Mouse (Mus musculus) spleen, postnatal 36 days (tissue): ENCODE measurements around the gene Snx30.
"Not testable (repeated sequence)": the region's sequence is repeated elsewhere in the genome, so short reads cannot be mapped to it uniquely, and the experiment has no call there.

Source experiments
- DNase-seq, 2 experiments: peaks; one replicate each; pipeline ENCODE4 v3.0.0; 2022; ENCODE audit warnings: low spot score in 2 of 2, mixed read lengths in 1 of 2

Snx30 gene

DNA sequence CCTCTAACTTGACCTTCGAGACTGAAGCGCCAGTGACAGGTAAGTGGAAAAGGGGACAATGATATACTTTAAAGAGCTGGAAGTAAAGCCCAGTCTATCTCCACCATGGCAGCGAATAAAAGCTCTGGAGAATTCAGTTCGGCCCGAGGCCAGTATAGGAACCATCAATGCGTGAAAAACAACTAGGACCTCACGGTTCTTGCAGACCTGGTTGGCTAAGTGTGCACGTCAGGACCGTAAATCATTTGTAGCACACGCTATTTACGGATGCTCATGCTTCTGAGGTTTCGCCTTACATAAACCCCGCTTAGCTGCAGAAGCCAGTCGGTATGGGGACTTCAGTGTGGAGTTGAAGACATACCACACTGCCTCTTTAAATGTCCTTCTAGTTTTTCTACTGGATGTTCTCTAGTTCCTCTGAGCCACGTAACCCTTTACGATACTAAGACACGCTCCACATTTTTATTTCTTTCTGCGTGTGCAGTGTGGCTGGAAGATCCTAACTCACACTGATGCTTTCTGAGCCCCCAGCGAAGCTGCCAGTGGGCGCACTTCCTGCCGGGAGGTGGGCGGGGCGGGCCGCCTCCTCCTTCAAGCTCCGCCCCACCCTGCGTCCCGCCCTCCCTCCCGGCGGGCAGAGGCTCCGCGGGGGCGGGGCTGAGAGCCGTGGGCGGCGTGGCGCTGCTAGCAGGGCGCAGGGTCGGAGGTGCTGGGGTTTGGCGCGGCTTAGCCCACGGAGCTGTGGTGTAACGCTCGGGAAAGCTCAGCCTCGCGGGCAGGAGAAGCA, at the start of gene Snx30:
Gene Snx30 (plus strand): TSS at position 660 of the 787 bp plus-strand sequence.
- peak; percentile 92 for DNase-seq

DNA sequence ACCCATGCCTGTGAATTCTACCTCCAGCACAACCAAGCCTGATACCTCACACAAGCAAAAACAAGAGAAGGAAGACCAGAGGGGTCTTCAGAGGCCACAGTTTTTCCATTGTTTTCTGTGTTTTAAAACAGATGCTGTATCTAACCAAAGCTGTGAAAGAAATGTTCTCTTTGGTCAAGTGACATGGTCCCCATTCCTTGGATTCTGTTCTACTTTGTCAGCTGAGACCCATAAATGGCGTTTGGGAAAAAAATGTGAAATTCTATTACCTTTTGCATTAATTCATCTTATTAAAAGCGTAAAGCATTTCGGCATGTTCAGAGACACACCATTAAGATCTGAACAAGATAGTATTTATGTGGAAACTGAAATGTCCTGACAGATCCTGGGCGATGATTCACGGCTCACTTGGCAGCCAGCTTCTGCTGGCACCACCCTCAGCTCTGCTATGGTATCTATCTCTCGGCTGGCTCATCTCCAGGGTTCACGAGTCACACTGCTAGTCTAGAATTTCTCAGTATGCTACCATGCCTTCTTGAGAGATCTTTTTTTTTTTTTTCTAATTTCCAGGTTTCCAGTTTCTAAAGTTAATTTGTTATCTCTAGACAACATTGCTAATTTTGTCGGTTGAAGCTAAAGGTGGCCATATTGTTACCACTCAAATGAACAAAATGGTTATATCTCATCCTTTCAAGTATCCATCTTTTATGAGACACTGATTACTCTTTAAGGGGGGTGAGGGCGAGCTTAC, 49.1 kb upstream of the Snx30 start:
- DNase-seq = no peak

DNA sequence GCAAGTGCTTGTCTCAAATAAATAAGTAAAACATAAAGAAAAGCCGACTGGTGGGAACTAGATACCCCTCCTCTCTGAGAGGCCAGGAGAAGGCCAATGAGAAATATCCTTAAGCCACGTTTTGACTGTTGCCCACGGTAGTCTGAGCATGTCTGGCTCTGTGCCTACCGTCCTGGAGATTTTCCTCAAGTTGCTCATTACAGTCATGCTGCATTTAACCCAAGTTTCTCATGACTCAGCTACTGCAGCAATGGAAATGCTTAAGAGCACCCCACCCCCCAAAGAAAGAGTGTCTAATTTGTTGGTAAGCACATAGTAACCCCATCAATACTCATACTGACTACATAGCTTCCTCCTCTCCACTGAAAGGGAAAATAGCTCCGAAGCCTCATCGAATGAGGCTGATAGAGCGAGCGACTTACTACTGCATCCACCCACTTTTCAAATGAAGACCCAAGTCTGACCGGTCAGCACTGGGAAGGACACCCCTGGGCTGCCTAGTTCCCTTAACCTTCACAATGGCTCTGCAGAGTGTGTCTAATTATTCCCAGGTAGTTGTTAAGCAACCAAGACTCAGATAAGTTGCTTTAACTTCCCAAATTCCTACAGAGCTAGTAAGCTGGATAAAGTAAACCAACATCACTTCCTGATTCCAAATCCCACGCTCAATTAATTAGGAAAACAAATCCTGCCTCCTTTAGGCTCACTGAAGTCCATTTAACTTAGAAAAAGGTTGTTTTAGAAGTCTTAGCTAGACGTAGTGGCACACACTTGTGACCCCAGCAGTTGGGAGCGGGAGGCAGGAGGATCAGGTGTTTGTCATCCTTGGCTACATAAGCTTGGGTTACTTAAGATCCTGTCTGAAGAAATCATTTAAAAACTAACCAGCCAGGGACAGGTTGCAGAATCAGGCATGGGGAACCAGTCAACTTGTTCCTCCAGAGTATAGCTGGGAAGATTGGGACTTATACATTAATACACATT, 47.9 kb upstream of the Snx30 start:
- no peak for DNase-seq

DNA sequence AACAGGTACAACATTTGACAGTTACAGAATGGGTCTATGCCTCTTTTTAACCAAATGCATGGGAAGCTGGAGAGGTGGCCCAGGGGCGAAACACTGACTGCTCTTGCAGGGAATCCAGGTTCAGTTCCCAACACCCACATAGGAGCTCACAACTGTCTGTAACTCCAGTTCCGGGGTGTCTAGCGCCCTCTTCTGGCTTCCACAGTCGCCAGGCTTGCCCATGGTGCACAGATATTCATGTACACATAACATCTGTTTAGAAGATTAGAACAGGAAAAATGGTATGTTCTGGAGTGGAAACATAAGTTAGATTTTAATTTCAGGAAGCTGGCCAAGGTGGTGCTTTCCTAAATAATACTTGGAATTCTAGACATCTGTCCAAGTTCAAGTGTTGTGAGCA, 45.6 kb upstream of the Snx30 start:
- DNase-seq = no peak

DNA sequence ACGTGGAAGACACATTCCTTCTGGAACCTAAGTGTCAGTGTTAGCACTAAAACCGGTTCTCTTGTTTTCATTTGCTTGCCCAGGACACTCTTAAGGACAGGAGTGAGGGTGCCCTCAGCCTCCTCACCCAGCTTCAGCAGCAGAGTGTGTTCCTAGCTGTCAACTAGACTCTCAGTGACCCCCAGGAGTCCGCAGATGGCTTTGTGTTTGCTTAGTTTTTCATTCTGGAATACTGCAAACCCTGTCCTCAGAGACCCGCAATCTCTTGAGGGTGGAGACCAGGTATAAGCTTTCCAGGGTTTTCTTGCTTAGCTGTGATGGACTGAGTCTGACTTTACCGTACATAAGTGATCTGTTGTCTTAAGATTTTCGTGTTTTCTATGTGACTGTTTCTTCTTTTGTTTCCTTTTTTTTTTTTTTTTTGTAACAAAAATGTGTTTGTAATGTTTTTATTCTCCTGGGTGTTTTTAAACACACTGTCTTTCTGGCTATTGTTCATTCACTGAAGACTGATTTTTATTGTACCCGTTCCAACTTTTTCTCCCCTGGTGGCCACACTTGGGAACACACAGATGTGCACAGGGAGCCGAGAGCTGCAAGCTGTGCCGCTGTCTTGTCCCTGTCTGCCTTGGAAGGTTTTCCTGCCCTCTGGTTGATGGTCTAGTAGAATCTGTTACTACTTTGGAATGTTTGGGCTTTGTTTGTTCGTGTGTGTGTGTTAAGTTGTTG, 44.8 kb upstream of the Snx30 start:
- no peak for DNase-seq

DNA sequence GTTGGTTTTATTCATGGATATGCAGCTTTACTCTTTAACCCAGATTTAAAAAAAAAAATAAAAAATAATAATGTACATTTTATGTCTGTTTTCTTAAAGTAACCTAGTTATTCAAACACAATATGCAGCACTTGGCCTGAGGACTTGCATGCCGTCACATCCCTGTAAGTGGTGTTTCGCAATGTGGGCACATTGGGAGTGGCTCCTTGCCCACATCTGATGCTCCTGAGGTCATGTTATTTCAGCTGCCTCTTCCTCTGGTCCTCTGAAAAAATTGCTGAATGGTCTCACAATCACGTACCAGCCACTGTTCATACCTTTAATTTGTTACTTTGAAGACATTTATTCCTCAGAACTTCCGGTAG, 44.3 kb upstream of the Snx30 start:
- no peak for DNase-seq

DNA sequence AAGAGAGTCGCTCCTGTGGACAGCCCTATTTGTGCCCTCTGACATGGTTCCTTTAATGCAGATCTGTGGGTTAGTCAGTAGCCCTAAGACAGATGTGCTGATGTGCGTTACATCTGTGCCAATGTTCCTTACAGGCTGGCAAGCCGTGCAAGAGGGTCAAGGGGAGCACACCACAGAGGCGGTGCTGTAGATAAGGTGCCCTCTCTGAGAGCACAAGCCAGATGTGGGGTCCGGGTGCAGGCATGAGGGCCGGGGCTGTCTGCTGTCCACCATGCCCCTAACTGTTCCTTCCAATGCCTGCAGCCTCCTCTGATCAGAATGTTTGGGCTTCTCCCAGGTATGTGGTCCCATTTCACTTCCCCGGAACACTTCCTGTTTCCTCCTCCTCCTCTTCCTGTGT, 40.7 kb upstream of the Snx30 start:
- no peak for DNase-seq

DNA sequence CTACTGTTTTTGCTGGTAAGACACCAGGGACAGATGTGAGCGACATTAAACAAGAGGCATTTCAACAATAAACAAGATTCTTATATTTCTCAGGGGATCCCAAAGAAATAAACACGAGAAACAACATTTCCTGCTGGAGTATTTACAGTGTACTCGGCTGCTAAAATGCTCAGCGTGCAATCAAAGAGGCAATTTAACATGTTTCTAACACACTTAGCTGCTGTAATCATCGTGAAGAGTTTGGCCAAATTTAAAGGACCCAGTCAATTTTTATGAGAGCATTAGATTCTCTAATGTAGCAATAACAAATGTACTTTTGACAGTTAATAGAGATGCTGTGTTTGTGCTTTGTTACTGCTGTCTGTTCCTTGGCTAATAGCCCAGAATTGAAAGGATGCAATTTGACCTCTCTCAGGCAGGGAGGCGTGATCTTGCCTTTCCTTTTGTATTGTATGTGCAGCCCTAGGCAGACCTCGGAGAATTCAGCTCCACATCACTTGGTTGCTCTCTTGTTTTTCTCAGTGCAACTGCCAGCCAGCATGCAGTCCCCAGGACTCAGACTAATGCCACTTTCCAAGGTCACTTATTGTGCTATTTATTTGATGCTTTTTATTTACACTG, 40.1 kb upstream of the Snx30 start:
- DNase-seq = no peak

DNA sequence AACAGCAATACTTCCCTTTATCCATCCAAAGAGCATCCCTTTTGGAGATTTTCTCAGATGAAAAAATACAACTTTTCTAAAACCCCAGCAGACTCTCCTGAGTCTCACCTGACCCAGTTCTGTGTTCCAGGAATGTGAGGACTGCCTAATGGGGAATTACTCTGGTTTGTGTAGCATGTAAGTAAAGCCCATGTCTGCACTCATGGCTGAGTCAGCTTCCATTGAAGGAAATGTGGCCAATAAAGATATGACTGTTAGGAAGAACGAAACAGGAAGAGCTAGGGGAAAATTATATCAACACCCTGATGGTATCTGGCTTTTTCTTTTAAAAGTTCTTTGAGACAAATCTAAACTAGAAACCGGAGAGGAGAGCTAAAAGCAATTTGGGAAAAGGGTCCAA, 37.9 kb upstream of the Snx30 start:
- DNase-seq = no peak

DNA sequence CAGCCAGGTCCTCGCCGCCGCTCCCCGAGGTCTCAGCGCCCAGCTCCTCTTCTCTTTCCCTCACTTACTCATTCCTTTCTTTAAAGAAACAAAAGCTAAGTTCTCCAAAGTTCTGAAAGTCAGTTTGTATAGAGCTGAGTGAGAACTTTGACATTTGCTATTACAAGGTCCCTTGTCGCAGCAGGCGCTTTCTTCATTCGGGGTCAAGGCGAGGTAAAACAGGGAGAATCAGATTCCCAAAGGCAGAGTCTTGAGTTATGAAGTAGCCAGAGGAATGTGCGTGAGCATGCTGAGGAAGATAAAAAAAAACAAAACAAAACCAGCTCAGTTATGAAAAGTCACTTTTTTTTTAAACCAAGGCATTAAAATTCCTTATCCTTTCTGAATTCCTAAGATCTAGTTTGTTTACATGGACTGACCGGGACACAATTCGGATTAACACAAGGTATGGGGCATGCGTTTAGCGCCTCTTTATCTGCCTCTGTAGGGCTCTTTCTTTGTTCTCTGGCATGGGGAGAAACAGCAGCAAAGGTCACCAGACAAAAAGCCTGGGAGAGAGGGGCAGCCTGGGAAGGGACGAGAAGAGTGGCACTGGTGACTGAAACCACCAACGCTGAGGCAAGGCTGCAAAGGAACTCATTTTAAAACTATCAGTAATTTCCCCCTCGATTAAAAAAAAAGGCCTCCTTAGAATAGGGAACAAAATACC, 33.3 kb upstream of the Snx30 start:
- no peak for DNase-seq

DNA sequence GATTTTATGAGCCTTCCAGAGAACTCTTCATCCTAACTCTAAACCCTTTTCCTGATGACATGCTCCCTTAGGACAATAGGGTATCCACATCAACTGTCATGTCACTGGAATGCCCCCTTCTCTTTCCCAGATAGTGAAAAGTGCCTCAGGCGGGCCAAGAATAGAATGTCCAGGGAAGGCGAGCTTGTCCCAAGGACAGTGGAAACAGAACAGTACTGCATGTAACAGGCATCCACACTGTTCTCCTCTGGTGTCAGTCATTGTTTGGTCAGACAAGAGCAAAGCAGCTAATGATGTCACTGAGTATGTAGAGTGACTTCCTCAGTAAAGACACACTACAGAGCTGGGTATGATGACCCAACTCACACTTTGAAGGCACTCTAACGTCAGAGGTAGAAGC, 27.8 kb upstream of the Snx30 start:
- no peak for DNase-seq

DNA sequence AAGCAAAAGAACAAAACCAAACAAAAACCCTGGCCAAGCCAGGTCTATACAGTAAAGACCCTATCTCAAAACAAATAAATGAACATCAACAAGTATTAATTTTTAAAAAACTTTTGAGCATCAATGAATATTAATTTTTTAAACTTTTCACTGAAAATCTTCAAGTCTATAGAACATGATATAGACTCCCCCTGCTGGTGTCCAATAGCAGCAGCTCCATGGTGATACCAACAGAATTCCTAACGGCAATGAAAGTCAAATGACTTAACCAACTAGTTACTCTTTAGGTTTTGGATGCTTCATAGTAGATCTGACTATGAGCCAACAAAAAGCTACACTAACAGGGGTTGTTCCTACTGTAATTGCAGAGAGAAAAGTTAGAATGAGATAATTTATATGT, 25.1 kb upstream of the Snx30 start:
- no peak for DNase-seq

DNA sequence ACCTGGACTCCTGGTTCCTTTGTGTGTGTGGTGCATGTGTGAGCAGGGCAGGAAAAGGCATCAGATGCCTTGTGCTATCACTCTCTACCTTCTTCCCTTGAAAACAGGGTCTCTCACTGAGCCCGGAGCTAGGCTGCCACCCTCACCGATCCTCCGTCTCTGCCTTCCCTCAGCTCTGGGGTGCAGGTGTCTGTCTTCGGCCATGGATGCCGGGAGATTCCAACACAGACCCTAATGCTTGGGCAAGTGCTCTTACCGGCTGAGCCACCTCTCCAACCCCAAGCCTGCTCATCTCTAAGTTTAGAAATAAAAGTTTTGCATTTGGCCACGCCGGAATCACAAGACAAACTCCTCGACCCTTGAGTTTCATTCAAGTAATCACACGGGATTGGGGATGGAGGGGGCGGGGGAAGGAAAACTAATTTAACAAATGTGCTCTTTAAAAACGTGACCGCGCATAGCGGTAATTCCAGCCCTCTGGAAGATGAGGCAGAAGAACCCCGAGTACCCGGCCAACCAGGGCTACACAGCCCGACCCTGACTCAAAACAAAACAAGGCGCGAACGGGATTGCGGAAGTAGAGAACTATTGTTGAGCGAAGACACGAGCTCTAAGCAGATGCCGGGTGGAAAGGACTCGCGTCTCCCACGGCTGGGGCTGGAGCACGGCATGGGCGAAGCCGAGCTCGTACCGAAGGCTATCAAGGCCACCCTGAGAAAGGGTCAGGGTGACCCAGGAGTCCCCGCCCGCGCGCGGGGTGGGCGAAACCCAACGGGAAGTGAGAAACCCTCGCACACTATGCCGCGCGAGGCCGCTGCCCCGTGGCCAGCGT, 22.6 kb upstream of the Snx30 start:
- DNase-seq = peak in 1 of 2 experiments; percentile 56

DNA sequence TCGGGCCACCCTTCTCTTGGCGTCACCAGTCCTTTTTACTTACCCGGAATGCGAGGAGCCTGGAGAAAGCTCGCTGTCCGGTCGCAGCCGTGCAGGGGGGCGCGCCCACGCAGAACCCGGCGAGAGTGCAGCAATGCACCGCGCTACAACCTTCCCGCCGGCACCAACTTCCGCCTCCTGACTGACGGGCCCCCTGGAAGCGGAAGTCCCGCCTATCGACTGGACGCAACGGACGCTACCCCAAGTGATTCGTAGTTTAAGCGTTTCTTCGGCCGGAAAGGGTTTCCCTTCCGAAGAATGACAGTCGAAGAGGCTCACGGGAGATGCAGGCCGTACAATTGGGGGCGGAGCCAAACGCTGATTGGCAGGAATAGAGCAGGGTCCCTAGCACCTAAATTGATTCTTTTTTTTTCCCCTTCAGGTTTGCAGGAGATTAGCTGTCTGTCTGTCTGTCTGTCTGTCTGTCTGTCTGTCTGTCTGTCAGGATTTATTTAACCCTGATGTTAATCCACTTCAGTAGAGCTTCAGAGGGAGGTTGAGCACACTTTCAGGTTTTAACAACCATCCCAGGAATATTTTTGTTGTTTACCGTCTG, 21.9 kb upstream of the Snx30 start:
- peak; percentile 97 for DNase-seq

DNA sequence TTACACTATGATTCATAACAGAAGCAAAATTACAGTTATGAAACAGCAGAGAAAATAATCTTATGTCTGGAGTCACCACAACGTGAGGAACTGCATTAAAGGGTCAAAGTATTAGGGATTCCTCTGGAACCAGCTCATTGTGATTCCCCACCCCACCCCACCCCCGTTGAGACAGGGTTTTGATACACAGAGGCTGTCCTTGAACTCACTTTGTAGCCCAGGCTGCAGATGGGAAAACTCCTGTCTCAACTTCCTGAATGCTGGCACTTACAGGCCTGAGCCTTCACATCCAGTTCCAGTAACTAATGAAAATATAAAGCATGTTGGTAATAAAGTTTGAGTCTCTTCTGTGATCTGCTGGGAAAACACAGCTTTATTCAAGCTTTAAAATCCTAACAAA, 20.2 kb upstream of the Snx30 start:
- no peak for DNase-seq

DNA sequence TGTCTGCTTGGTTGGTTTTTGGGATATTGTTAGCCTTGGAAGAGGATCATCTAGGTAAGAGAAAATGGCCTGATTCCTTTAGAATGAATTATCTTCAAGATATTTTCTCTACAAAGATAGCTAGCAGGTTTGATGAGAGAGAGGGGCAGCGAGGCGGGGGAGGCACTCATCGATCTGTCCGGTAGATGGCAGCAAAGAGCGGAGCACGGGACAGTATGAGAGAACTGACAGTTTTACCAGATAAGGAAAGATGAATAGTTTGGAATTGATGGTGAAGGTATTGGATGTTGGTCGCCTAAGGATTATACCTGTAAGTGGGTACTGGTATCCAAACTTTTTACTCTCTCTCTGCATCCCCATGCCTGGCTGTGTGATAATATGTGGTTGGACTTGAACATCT, 19.0 kb upstream of the Snx30 start:
- DNase-seq = peak; percentile 53 to 62

DNA sequence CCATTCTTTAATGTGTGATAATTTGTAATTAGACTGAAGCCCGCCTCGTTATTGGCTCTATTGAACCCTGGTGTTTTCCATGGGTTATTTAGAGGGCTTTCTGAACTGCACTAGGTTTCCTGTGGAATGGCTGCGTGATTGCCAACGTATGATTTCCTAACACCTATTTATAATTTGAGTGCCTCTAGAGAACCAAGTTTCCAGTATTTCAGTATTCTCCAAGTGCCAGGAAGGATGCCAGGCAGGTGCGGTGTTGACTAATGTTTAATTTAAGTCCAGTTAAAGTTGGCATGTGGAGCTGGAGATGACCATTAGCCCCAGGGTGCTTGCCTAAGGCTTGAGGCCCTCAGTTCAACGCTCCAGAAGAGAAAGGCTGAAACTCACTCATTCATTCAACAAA, 18.5 kb upstream of the Snx30 start:
- no peak for DNase-seq

DNA sequence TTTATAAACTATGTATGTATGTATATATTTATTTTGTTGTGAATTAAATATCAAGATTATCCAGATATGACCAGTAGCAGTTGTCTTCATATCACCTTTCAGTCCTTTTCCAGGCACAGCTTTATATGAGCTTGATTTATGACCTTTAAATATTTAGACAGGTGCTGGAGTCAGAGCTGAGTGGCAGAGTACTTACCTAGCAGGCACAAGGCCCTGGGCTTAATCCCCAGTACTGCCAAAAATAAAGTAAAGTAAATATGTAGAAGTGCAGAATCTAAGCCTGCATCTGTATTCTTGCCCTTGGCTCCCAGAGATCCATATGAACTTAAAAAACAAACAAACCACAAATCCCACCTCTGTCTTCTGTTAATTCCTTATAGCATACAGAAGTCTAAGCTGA, 16.6 kb upstream of the Snx30 start:
- DNase-seq = no peak

DNA sequence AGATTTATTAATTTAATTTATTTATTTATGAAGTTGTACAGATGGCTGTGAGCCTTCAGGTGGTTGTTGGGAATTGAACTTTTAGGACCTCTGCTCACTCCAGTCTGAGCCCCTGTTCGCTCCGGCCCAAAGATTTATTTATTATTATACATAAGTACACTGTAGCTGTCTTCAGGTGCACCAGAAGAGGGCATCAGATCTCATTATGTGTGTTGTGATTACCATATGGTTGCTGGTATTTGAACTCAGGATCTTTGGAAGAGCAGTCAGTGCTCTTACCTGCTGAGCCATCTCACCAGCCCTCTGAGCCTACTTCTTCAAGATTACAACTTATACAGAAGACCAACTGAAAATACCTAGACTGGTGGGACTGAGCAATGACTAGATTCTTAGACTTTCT, 12.0 kb upstream of the Snx30 start:
- not testable (repeated sequence) for DNase-seq
